Mouse (Mus musculus) gastrocnemius, adult 2 months (tissue): ENCODE results near the gene Fam166b. TPM values are rescaled to one million over a fixed set of nuclear protein-coding genes. Genes with fewer than 3 reads are reported as not detected.

Experiments
- DNase-seq: peaks from one replicate; pipeline ENCODE4 v3.0.0; 2022
- H3K27ac ChIP-seq: fragments of 200-600 bp; 2 replicates; pipeline ENCODE4 v1.8.1; 2022; ENCODE audit warnings: mild to moderate bottlenecking
- H3K4me3 ChIP-seq: fragments of 200-600 bp; 2 replicates; pipeline ENCODE4 v1.8.1; 2022; ENCODE audit warnings: mild to moderate bottlenecking, moderate library complexity
- CTCF ChIP-seq: fragments of 200-600 bp; IDR thresholded peaks from 2 replicates; pipeline ENCODE4 v1.8.1; 2022; ENCODE audit warnings: antibody characterized with exemption, mild to moderate bottlenecking, moderate library complexity
- intact Hi-C: fragments of 180-260 bp; cut with DNase I; formaldehyde crosslinking; loops from one replicate; pipeline ENCODE4 v1.15.1; 2025
- total RNA-seq, 2 experiments: library from RNA; stranded (reverse); gene quantifications; 2 replicates each; pipeline ENCODE4 v1.2.3; 2021

Fam166b gene
- total RNA-seq, 2 experiments from 2014 or later: not detected

DNA sequence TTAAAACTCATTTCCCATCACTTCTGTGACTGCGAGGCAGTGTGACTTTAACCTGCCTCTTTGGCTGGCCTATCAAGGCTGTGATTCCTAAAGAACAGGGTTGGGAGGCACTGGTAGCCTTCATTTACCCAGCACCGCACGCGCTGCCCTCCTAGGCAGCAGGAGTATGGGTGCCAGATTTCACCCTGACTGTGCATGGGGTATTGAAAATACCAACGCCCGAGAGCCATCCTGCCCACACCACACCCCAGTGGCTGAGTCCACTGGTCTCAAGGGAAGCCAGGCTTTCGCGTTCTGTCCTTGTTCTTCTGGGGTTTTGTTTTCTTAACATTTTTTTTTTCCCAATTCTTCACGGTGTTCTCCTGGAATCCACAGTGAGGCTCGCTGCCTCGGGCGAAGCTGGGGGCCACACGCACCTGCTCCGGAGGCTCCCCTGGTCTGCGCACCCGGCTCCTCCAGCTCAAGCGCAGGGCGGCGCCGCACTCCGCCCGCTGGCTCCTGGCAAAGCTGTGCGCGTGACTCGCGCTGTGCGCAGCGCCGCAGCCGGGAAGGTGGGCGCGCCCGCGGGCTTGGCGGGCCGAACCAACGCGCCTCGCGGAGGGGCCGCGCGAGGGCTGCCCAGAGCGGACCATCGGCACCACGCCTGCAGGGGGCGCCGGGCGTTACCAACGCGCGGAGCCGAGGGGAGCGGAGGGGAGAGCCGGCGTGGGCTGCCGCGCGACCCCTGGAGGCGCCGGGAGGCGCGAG is 47.4 kb downstream of the Fam166b start, which contains the start of gene Rusc2:
Gene Rusc2, plus strand, starts transcription at position 572 of the 747 bp plus-strand sequence.
- Histone ChIP-seq H3K27ac (peak within 1 kb of the TSS; percentile 100), H3K4me3 (peak within 1 kb of the TSS; percentile 99)
- intact Hi-C loops: loop anchor here (1.0 to 2.0 kb wide), 4 partner anchors 25 to 115 kb away; partner anchors contain the start of gene Atp8b5
- peak; percentile 71 for TF ChIP-seq CTCF
- peak; percentile 95 for DNase-seq

DNA sequence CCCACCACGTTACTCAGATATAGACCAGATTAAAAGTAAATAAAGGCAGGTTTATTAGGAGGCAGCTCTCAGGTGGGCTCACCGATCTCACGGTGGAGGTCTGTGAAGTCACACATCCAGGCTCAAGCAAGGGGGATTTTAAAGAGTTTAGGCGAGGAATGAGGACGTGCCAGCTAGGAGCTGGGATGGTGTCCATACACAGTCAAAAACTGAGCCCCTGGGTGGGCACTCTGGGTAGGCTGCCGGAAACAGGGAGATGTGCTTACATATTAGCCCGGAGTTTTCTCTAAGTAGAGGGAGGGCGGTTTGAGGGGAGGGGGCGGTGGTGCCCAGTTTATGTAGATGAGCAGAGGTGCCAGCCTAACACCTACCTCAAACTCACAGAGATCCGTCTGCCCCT is 48.0 kb downstream of the Fam166b start:
- Histone ChIP-seq H3K27ac (peak overlapping the region; percentile 100), H3K4me3 (peak overlapping the region; percentile 99)
- DNase-seq: no peak
- intact Hi-C loops: loop anchor here (1.0 to 2.0 kb wide), 3 partner anchors 39 to 114 kb away; partner anchors contain the start of gene Atp8b5
- no peak for TF ChIP-seq CTCF

DNA sequence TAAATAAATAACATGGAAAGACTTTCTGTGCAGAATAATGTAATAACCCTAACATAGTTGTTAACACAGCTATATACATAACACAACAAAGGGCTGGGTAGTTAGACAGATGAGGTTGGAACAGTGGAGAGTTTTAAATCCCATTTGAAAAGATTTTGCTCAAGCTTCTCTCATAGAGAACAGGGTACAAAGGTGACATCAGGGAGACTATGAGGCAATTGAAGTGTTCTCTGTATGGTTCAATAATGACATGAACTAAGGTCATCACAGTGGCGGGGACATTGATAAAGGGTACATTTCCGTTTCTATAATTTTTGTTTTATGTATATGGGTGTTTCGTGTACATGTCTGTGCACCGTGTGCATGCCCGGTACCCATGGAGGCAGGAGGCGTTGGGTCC is 49.3 kb downstream of the Fam166b start:
- Histone ChIP-seq H3K27ac (no peak overlapping the region), H3K4me3 (no peak overlapping the region)
- no peak for TF ChIP-seq CTCF
- intact Hi-C loops: no loop called here
- no peak for DNase-seq

Other genes with a start within 250 kb of the Fam166b start
- gene Atp8b5, start 162.0 kb downstream of the Fam166b start, total RNA-seq: under 1 TPM in 1 of 2 experiments, not detected in 1; 0.06 TPM
- gene Rusc2, start 47.2 kb downstream of the Fam166b start, total RNA-seq: 10 to 100 TPM; 19.0 to 29.6 TPM
- 10 to 100 TPM; 55.7 to 57.8 TPM for gene Tesk1, start 12.8 kb upstream of the Fam166b start, total RNA-seq
- gene Cd72, start 25.5 kb upstream of the Fam166b start, total RNA-seq: not detected
- not detected for gene Sit1, start 54.6 kb upstream of the Fam166b start, total RNA-seq
- gene Ccdc107, start 63.8 kb upstream of the Fam166b start, total RNA-seq: 10 to 100 TPM; 26.3 to 27.8 TPM
- not detected for gene Arhgef39, start 70.6 kb upstream of the Fam166b start, total RNA-seq
- 1 to 10 TPM; 3.7 to 4.8 TPM for gene Car9, start 77.8 kb upstream of the Fam166b start, total RNA-seq
- over 10,000 TPM in 1 of 2 experiments, 1,000 to 10,000 TPM in 1; 4,293 to 10,756 TPM for gene Tpm2, start 94.6 kb upstream of the Fam166b start, total RNA-seq
- 10 to 100 TPM; 40.3 to 47.4 TPM for gene Creb3, start 133.2 kb upstream of the Fam166b start, total RNA-seq
- 10 to 100 TPM; 52.3 to 62.4 TPM for gene Tln1, start 133.6 kb upstream of the Fam166b start, total RNA-seq
- gene Rgp1, start 149.6 kb upstream of the Fam166b start, total RNA-seq: 10 to 100 TPM; 20.0 to 24.3 TPM
- gene Gba2, start 149.7 kb upstream of the Fam166b start, total RNA-seq: 1 to 10 TPM; 4.8 to 5.5 TPM
- gene Msmp, start 155.4 kb upstream of the Fam166b start, total RNA-seq: under 1 TPM in 1 of 2 experiments, not detected in 1; 0.45 TPM
- gene Npr2, start 202.8 kb upstream of the Fam166b start, total RNA-seq: 10 to 100 TPM; 32.4 to 51.4 TPM
- gene Spag8, start 224.5 kb upstream of the Fam166b start, total RNA-seq: under 1 TPM in 1 of 2 experiments, not detected in 1; 0.31 TPM
- 10 to 100 TPM; 35.8 to 47.9 TPM for gene Hint2, start 227.3 kb upstream of the Fam166b start, total RNA-seq
- gene Tmem8b, start 239.8 kb upstream of the Fam166b start, total RNA-seq: 10 to 100 TPM in 1 of 2 experiments, 1 to 10 TPM in 1; 8.4 to 14.9 TPM
- under 1 TPM; 0.08 to 0.15 TPM for gene Fam221b, start 240.0 kb upstream of the Fam166b start, total RNA-seq